Mouse (Mus musculus) midbrain, embryonic 10.5 days (tissue): ENCODE results near the gene Ier5. TPM values are rescaled to one million over a fixed set of nuclear protein-coding genes. Genes with fewer than 3 reads are reported as not detected.

ENCODE experiments used
- DNase-seq: peaks from one replicate; pipeline ENCODE4 v3.0.0-alpha.2; 2017; ENCODE audit warnings: low spot score
- H3K27ac ChIP-seq: fragments of 300-500 bp; sonication (generic); replicated peaks from 2 replicates; pipeline ENCODE4 v1.5.1; 2016; ENCODE audit warnings: mild to moderate bottlenecking
- H3K27me3 ChIP-seq: fragments of 300-500 bp; sonication (generic); 2 replicates; pipeline ENCODE4 v1.6.1; 2016; ENCODE audit warnings: low read depth, mild to moderate bottlenecking; ENCODE audit not compliant: poor library complexity, severe bottlenecking
- H3K36me3 ChIP-seq: fragments of 300-500 bp; sonication (generic); 2 replicates; pipeline ENCODE4 v1.6.1; 2016; ENCODE audit warnings: mild to moderate bottlenecking, moderate library complexity
- H3K4me1 ChIP-seq: fragments of 300-500 bp; sonication (generic); 2 replicates; pipeline ENCODE4 v1.6.1; 2016
- H3K4me3 ChIP-seq: fragments of 300-500 bp; sonication (generic); 2 replicates; pipeline ENCODE4 v1.5.1; 2016; ENCODE audit warnings: mild to moderate bottlenecking, moderate library complexity
- H3K9me3 ChIP-seq: fragments of 300-500 bp; sonication (generic); replicated peaks from 2 replicates; pipeline ENCODE4 v1.6.1; 2016; ENCODE audit warnings: mild to moderate bottlenecking
- WGBS: fragments of 180-500 bp; shearing (Covaris S2); methylation state at CpG from one replicate; pipeline ENCODE4 v1.1.7; 2016; 5-methylcytosine and 5-hydroxymethylcytosine counted together
- polyA plus RNA-seq: library from polyadenylated mRNA; unstranded; fragments of >200 nt; fragmentation: Nextera tagmentation; extraction: Ambion mirVana; gene quantifications from 2 replicates; pipeline ENCODE4 v1.2.1, GENCODE M21; 2016

Ier5 gene
- polyA plus RNA-seq, 1 experiment from 2014 or later = 4.0 TPM

GRCm38 (mm10) chr1:155113946-155114345 lies 14.5 kb upstream of the Ier5 start:
- WGBS = 6% methylated on average over 3 of the region's 3 CpGs
- Histone ChIP-seq H3K36me3 (no peaks in the 10 kb centered on the region), H3K4me1 (peaks cover 69% of the 10 kb centered on the region), H3K27ac (0 out of 2 replicates have a peak overlapping the region, but pooled peaks have one; percentile 17), H3K9me3 (no peaks in the 10 kb centered on the region), H3K27me3 (peaks cover 92% of the 10 kb centered on the region), H3K4me3 (no peak overlapping the region)
- DNase-seq = peak; percentile 47

DNA sequence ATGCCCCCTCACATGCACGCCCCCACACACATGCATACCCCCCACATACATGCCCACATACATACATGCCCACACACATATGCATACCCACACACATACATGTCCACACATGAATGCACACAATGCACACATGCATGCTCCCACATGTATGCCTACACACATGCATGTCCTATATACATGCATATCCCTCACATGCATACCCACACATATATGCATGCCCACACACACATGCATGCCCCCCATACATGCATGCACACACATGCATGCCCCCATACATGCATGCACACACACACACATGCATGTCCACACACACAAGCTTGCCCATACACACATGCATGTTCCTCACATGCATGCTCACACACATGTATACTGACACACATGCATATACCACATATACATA lies 13.4 kb upstream of the Ier5 start:
- Histone ChIP-seq H3K27me3 (peaks cover 95% of the 10 kb centered on the region), H3K27ac (no peak overlapping the region), H3K4me3 (no peak overlapping the region), H3K36me3 (no peaks in the 10 kb centered on the region), H3K4me1 (peaks cover 74% of the 10 kb centered on the region), H3K9me3 (no peaks in the 10 kb centered on the region)
- 96% methylated on average over 1 of the region's 1 CpGs for WGBS
- DNase-seq = no peak

- WGBS = 23% methylated on average over 4 of the region's 4 CpGs
- no peak overlapping the region for H3K4me3 ChIP-seq
- peaks cover 93% of the 10 kb centered on the region for H3K27me3 ChIP-seq
- H3K9me3 ChIP-seq = no peaks in the 10 kb centered on the region
- H3K27ac ChIP-seq = peak overlapping the region; percentile 38; the same call in 1 of the 2 replicates
- no peak for DNase-seq
- H3K4me1 ChIP-seq = peaks cover 77% of the 10 kb centered on the region
- H3K36me3 ChIP-seq = no peaks in the 10 kb centered on the region
Observed at GRCm38 (mm10) chr1:155112118-155112517, 12.7 kb upstream of the Ier5 start.

- Histone ChIP-seq H3K9me3 (no peaks in the 10 kb centered on the region), H3K27ac (peak overlapping the region; percentile 42; the same call in 1 of the 2 replicates), H3K4me1 (peaks cover 77% of the 10 kb centered on the region), H3K4me3 (no peak overlapping the region), H3K27me3 (peaks cover 93% of the 10 kb centered on the region), H3K36me3 (no peaks in the 10 kb centered on the region)
- WGBS = 5% methylated on average over 6 of the region's 6 CpGs
- peak; percentile 22 for DNase-seq
Observed at GRCm38 (mm10) chr1:155111491-155111890, 12.1 kb upstream of the Ier5 start.

GRCm38 (mm10) chr1:155109387-155110350 lies 10.2 kb upstream of the Ier5 start:
- 22% methylated on average over 18 of the region's 18 CpGs for WGBS

GRCm38 (mm10) chr1:155108412-155108811 lies 9.0 kb upstream of the Ier5 start:
- no peak overlapping the region for H3K4me3 ChIP-seq
- no peaks in the 10 kb centered on the region for H3K9me3 ChIP-seq
- H3K4me1 ChIP-seq = peaks cover 58% of the 10 kb centered on the region
- peak overlapping the region; percentile 42; the same call in 1 of the 2 replicates for H3K27ac ChIP-seq
- H3K27me3 ChIP-seq = peaks cover 68% of the 10 kb centered on the region
- DNase-seq = no peak
- H3K36me3 ChIP-seq = no peaks in the 10 kb centered on the region
- 24% methylated on average over 4 of the region's 4 CpGs for WGBS

More at GRCm38 (mm10) chr1:155109387-155110350, 10.2 kb upstream of the Ier5 start:
- peaks cover 79% of the 10 kb centered on the region for H3K27me3 ChIP-seq
- H3K27ac ChIP-seq = peak overlapping the region; percentile 69; the same call in 1 of the 2 replicates
- no peaks in the 10 kb centered on the region for H3K9me3 ChIP-seq
- no peak overlapping the region for H3K4me3 ChIP-seq
- DNase-seq = no peak
- peaks cover 71% of the 10 kb centered on the region for H3K4me1 ChIP-seq
- no peaks in the 10 kb centered on the region for H3K36me3 ChIP-seq

GRCm38 (mm10) chr1:155107843-155108242 lies 8.4 kb upstream of the Ier5 start:
- H3K36me3 ChIP-seq = no peaks in the 10 kb centered on the region
- H3K27ac ChIP-seq = peak overlapping the region; percentile 42; the same call in 1 of the 2 replicates
- DNase-seq = no peak
- no peaks in the 10 kb centered on the region for H3K9me3 ChIP-seq
- no peak overlapping the region for H3K4me3 ChIP-seq
- peaks cover 70% of the 10 kb centered on the region for H3K27me3 ChIP-seq
- peaks cover 52% of the 10 kb centered on the region for H3K4me1 ChIP-seq
- 66% methylated on average over 5 of the region's 5 CpGs for WGBS

GRCm38 (mm10) chr1:155106310-155106709 lies 6.9 kb upstream of the Ier5 start:
- Histone ChIP-seq H3K9me3 (no peaks in the 10 kb centered on the region), H3K36me3 (no peaks in the 10 kb centered on the region), H3K27me3 (peaks cover 60% of the 10 kb centered on the region), H3K4me1 (peaks cover 37% of the 10 kb centered on the region), H3K27ac (no peak overlapping the region), H3K4me3 (no peak overlapping the region)
- no peak for DNase-seq
- WGBS = 85% methylated on average over 1 of the region's 1 CpGs

- Histone ChIP-seq H3K36me3 (no peaks in the 10 kb centered on the region), H3K4me3 (no peak overlapping the region), H3K27ac (no peak overlapping the region), H3K27me3 (peaks cover 38% of the 10 kb centered on the region), H3K9me3 (no peaks in the 10 kb centered on the region), H3K4me1 (peaks cover 18% of the 10 kb centered on the region)
- 87% methylated on average over 5 of the region's 5 CpGs for WGBS
- DNase-seq = no peak
Observed at GRCm38 (mm10) chr1:155103991-155104390, 4.6 kb upstream of the Ier5 start.

DNA sequence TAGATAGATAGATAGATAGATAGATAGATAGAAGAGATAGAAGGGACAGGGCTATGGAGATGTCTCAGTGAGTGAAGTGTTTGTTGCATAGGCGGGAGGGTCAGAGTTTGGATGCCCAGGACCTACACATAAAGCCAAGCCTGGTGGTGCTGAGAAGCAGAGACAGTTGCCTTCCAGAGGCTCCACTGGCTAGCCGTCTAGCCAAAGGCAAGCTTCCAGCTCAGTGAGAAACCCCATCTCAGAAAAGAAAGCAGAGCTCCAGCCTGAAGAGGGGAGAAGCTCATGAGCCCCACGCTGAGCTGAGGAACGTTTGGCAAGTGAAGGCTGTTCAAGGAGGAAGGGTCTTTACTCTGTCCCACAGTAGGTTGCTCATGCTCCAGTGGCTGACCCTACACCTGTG lies 3.2 kb upstream of the Ier5 start:
- H3K4me1 ChIP-seq = peaks cover 11% of the 10 kb centered on the region
- no peaks in the 10 kb centered on the region for H3K9me3 ChIP-seq
- WGBS = 75% methylated on average over 4 of the region's 4 CpGs
- DNase-seq = no peak
- peaks cover 25% of the 10 kb centered on the region for H3K27me3 ChIP-seq
- H3K4me3 ChIP-seq = no peak overlapping the region
- no peak overlapping the region for H3K27ac ChIP-seq
- H3K36me3 ChIP-seq = no peaks in the 10 kb centered on the region

DNA sequence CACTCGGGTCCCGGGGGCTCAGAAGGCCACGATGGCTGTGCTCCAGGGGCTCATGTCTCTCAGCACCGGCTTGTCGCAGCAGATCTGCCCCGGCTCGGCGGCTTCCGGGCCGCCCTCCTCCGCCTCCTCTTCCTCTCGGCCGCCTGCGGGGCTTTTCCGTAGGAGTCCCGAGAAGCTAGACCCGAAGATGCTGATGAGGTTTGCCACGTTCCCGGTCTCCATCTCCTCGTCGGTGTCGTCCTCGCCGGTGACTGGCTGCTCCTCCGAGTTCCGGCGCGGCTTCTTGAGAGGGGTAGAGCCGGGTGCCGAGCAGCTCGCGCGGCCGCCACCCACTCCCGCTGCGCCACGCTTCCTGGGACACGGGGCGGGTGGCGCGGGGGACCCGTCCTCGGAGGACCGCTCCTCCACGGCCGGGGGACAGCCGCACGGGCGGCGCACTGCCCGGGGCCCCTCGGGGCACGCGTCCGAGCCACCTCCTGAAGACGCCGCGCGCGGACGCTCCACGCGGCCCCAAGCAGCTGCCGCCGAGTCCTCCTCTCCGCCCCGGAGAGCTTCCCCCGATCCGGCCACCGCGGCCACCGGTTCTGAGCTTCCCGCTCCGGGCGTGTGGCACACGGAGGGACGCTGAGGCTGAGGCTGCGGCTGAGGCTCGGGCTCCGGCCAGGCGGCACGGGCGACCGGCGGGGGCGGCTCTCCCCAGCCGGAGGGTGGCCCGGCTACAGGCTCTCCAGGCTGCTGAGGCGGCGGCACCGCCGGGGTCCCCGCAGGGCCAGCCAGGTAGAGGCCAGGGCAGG lies 753 bp downstream of the Ier5 start:
- Histone ChIP-seq H3K27ac (peak overlapping the region; percentile 98), H3K4me3 (peak overlapping the region; percentile 88), H3K4me1 (peaks cover 34% of the 10 kb centered on the region), H3K36me3 (peaks cover 9% of the 10 kb centered on the region), H3K27me3 (peaks cover 16% of the 10 kb centered on the region), H3K9me3 (no peaks in the 10 kb centered on the region)
- under 1% methylated on average over 88 of the region's 93 CpGs for WGBS
- DNase-seq = peak; percentile 71

DNA sequence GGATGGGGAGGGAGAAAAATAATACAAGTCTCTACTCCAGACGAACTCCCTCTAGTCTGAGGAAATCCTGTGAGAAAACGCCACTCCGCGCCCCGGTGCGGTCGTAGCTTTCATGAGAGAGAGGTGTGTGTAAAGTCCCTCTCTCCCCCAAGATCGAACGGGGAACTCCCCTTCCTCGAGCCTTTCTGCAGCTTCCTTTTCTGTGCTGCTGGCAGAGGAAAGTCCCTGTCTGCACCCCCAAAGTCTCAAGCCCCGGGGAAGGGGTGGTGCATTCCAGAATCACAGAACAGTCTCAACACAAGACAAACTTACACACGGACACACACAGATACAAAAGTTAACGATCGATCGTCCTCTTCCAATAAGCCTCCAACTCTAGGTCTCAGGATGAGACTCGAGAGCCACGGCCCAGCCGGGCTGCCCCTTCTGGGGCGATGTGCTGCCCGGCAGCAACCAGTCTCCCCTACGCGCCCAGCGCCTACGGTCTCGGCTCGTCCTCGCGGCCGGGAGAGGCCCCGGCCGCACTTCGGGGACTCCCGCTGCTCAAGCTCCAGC lies 1.4 kb downstream of the Ier5 start:
- peak overlapping the region; percentile 98 for H3K27ac ChIP-seq
- H3K36me3 ChIP-seq = peaks cover 9% of the 10 kb centered on the region
- DNase-seq = peak; percentile 57
- peak overlapping the region; percentile 88 for H3K4me3 ChIP-seq
- H3K27me3 ChIP-seq = peaks cover 16% of the 10 kb centered on the region
- peaks cover 41% of the 10 kb centered on the region for H3K4me1 ChIP-seq
- H3K9me3 ChIP-seq = no peaks in the 10 kb centered on the region
- under 1% methylated on average over 33 of the region's 33 CpGs for WGBS
